Mouse (Mus musculus) layer of hippocampus, postnatal 14 days (tissue): ENCODE results near the gene Ccr10. TPM values are rescaled to one million over a fixed set of nuclear protein-coding genes. Genes with fewer than 3 reads are reported as not detected.

Experiments used
- DNase-seq, 2 experiments: peaks; one replicate each; pipeline ENCODE4 v3.0.0; 2021 to 2022; ENCODE audit warnings: low spot score in 2 of 2, mixed read lengths in 1 of 2
- total RNA-seq, 2 experiments: library from RNA; stranded (reverse); gene quantifications; 2 replicates each; pipeline ENCODE4 v1.2.3; 2021

Gene Ccr10
- total RNA-seq, 2 experiments from 2014 or later: 0.18 TPM; not detected in 1

DNA sequence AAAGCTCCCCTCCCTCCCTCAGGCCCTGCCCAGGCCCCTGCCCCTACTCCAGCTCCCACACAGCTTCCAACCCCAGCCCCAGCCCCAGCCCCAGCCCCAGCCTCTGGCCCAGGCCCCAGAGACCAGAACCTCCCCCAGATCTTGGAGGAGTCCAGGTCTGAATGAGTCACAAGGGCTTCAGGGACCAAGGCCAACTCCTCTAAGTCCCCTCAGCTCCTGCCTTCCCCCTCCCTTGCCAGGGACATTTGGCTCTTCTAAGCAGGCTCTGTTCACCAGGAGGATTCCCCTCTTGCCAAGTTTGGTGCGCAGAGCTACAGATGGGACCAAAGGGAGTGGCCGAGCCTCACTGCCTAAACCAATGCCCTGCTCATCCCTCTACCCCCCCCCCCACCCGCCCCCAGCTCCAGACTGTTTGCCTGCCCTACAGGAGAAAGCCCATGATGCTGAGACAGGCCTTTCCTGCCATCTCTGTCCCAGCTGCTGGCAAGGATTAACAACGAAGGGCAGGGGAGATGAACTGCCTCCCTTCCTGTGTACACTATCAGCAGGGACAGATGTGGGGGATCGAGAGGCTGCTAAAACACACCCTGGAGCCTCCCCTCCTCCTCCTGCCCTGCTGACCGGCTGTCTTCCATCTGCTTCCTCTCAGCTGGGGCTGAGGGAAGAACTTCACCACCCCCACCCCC lies 14.4 kb upstream of the Ccr10 start:
- peak; percentile 54 to 73 for DNase-seq

DNA sequence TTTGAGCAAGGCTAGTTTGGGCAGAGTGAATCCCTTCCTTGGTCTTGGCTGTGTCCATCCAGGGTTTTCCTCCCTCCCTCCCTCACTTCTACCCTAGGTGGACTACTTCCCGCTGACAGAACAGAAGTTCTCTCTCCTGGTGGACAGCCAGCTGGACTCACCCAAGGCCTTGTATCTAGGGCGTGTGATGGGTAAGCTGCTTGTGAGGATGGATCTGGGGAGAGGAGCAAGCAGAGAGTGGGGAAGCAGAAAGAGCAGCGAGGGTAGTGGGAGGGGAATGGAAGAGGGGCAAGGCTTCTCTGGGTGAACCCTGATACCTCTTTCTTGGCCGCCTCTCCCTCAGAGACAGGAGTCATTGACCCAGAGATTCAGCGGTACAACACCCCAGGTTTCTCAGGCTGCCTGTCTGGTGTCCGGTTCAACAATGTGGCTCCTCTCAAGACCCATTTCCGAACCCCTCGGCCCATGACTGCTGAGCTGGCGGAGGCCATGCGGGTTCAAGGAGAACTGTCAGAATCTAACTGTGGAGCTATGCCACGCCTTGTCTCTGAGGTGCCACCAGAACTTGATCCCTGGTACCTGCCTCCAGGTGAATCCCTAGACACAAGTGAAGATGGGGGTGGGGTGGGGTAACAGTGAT lies 13.0 kb upstream of the Ccr10 start:
- DNase-seq: no peak

DNA sequence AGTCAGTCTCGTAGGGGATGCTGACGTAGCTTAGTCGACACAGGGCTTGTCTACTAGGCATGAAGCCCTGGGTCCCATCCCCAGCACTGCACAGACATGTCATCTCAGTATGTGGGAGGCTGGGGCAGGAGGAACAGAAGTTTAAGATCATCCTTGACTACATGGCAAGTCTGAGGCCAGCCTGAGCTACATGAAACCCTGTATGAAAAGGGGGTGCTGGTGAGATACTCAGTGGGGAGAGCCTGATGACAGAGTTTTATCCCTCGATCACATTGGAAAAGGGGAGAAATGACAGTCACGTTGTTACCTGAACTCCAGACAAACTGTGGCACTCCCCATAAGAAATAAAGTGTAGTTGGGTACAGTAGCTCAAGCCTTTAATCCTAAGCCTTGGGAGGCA lies 12.3 kb upstream of the Ccr10 start:
- no peak for DNase-seq

DNA sequence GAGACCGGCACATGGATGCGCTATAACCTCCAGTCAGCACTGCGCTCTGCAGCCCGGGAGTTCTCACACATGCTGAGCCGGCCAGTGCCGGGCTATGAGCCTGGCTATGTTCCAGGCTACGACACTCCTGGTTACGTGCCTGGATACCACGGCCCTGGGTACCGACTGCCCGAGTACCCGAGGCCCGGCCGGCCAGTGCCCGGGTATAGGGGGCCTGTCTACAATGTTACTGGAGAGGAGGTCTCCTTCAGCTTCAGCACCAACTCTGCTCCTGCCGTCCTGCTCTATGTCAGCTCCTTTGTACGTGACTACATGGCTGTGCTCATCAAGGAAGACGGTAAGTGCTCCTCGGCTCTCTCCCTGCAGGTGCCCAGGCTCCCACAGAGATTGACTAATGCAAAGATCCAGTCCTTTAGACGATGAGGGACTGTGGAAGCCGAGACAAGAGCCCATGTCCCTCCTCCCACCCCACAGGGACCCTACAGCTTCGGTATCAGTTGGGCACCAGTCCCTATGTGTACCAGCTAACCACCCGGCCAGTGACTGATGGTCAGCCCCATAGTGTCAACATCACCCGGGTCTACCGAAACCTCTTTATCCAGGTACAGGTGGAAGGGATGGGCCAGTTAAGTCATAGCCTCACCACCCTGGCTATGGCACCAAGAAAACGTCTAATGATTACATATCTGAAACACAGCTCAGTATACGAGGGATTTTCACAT lies 11.4 kb upstream of the Ccr10 start:
- no peak for DNase-seq

DNA sequence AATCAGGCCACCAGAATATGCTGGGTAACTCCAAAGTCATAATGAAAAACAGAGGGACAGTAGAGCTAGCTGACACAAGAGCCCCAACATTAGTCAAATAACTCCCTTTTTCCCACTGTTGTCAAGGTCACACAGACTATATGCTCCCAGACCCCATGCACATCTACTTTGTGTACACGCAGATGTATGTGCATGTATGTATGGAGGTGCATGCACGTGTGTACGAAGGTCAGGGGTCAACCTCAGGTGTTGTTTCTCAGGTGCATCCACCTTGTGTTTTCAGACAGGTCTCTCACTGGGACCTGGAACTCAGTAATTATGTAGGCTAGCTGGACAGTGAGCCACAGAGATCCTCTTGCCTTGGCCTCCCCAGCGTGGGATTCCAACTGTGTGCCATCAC lies 10.2 kb upstream of the Ccr10 start:
- DNase-seq: no peak

DNA sequence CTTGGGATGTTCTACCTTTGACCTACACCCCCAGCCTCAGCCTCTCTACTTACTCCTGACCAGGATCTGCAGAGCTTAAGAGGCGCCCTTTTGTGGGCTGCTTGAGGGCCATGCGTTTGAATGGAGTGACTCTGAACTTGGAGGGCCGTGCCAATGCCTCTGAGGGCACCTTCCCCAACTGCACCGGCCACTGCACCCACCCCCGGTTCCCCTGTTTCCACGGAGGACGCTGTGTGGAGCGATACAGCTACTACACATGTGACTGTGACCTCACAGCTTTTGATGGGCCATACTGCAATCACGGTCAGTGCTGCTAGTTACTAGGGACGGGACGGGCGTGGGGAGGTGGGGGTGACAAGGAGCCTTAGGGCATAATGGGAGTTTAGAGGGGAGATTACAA lies 9.7 kb upstream of the Ccr10 start:
- no peak for DNase-seq

DNA sequence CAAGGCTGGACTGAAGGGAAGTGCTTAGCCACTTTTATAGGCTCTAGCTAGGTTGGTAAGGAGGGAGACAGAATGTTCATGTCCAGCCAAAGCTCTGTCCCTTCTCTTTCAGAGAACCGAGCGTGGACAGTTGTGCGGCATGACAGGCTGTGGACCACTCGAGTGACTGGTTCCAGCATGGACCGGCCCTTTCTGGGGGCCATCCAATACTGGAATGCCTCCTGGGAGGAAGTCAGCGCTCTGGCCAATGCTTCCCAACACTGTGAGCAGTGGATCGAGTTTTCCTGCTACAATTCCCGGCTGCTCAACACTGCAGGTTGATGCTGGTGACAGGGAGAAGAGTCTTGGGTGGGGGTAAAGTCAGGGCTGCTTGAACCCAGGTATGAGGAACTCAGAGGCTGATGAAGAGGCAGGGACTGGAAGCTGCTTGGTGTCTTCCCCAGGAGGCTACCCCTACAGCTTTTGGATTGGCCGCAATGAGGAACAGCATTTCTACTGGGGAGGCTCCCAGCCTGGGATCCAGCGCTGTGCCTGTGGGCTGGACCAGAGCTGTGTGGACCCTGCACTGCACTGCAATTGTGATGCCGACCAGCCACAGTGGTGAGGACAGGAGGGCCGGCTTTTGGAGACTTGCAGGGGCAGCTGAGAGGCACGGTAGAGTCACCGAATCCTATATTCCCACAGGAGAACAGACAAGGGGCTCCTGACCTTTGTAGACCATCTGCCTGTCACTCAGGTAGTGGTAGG lies 7.7 kb upstream of the Ccr10 start:
- DNase-seq: no peak

DNA sequence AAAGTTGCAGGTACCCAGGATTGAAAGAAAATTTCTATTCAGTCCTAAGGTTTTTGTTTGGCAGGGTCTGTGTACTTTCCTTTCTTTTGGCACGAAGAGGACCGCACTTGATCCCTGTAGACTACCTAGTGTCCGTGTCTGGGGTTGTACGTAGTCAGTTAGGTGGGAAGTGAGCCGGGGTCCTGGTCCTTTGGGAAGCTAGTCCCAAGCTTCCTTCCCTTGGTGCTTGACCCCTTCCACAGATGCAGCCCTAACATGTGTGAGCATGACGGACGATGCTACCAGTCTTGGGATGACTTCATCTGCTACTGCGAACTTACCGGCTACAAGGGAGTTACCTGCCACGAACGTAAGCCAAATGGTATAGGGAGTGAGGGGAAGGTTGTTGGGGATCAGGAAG lies 6.7 kb upstream of the Ccr10 start:
- DNase-seq: no peak

DNA sequence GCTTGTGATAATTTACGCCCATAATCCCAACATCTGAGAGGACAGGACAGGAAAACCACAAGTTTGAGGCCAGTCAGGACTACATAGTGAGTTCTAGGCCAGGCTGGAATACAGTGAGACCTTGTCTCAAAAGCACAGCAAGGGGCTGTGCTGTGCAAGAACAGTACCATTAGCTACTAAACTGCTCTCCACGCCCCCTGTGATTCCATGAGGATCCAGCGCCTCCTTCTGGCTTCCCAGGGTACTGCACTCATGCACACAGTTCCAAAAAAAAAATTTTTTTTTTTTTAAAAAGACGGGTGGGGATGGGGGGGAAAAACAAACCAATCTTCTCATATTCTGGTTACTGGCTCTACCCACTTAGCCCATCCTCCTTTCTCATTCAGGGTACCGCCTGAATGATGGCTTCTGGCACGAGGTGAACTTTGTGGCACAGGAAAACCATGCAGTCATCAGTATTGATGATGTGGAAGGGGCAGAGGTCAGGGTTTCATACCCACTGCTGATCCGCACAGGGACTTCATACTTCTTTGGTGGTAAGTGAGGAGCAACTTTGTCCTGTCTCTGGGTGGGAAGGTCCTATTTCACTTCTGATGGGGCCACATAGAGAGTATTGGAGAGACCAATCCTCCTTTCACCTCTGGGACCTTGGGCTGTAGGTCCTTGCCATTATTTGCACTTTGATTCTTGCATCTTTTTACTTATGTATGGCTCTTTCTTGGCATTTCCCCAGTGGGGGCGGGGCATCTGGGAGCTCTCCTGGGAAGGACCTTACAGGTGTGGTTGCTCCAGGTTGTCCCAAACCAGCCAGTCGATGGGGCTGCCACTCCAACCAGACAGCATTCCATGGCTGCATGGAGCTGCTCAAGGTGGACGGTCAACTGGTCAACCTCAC lies 5.8 kb upstream of the Ccr10 start:
- DNase-seq: peak; percentile 60 to 62

DNA sequence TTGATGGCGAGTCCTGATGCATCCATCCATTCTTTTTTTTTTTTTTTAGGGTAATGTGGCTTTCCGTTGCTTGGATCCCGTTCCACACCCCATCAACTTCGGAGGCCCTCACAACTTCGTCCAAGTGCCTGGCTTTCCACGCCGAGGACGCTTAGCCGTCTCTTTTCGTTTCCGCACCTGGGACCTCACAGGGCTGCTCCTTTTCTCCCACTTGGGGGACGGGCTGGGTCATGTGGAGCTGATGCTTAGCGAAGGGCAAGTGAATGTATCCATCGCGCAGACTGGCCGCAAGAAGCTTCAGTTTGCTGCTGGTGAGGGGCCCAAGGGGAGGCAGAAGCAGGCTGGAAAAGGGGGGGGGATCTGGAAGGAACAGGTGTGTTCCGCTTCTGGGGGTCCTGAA lies 5.0 kb upstream of the Ccr10 start:
- no peak for DNase-seq

DNA sequence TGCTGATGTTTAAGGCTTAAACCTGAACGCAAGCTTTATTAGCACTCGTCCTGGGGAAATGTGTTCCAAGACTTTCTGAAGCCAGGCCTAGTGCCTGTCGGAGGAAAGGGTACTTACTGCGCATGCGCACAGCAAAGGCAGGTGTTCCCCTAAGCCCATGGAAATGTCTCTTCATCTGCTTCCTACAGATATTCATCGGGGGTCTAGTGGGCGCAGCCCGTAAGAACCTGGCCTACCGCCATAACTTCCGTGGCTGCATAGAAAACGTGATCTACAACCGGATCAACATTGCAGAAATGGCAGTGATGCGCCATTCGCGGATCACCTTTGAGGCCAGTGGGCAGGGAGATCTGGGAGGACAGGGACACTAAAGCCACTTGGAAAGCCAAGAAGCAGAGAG lies 4.1 kb upstream of the Ccr10 start:
- DNase-seq: no peak

DNA sequence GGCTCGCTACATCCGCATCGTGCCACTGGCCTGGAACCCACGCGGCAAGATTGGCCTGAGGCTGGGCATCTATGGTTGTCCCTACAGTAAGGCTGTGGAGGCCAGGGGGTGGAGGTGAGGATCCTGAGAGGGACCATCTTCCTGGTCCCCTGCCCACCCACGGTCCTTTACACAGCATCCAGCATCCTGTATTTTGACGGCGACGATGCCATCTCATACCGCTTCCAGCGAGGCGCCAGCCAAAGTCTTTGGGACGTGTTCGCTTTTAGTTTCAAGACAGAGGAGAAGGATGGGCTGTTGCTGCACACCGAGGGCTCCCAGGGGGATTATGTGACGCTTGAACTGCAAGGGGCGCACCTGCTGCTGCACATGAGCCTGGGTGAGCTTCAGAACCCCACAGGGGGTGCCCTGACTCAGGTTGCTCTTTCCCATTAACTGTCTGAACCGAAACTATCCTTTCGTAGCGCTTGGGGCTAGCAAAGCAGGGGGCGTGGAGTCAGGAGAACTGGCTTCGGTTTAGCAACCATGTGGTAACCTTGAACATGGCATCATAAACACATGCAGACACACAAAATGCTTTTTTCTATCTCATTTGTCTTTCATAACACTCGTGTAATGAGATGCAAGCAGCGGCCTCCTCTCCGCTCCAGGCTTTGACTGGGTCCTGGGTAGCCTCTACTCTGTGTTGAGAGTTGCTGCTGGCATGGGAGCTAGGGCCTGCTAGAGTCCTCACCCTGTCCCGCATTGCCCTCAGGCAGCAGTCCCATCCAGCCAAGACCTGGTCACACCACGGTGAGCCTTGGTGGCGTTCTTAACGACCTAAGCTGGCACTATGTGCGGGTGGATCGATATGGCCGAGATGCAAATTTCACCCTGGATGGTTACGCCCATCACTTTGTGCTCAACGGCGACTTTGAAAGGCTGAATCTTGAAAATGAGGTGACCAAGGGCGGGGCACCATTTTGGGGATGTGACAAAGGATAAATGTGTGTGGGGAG lies 3.1 kb upstream of the Ccr10 start:
- DNase-seq: no peak

DNA sequence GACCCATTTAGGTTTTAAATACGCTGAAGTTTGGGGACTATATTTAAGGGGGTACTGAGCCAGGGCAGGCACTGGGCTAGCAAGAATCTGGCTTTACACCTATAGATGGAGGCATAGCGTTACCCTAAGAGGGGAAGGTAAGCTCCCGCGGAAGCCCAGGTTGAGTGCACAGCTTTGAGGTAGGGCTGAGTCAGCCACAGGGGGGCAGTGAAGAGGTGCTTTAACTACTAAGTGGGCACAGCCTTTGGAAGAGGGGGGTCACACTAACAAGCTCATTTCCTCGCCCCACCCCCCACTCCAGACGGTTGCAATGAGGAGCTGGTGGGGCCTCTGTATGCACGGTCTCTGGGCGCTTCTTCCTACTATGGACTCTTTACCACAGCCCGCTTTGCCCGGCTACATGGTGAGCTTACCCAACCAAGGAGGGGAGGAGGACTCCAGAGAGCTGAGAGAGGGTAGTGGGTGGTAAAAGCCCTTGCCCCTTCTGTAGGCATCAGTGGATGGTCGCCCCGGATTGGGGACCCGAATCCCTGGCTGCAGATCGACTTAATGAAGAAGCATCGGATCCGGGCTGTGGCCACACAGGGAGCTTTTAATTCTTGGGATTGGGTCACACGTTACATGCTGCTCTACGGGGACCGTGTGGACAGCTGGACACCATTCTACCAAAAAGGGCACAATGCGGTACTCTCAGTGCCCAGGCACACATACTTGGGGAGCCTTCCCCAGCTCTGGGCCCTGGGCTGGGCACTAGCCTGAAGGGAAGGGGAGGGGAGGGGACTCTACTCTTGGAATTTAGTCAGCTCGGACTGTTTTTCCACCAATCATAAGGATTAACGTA lies 1.9 kb upstream of the Ccr10 start:
- DNase-seq: peak; percentile 72 to 73

DNA sequence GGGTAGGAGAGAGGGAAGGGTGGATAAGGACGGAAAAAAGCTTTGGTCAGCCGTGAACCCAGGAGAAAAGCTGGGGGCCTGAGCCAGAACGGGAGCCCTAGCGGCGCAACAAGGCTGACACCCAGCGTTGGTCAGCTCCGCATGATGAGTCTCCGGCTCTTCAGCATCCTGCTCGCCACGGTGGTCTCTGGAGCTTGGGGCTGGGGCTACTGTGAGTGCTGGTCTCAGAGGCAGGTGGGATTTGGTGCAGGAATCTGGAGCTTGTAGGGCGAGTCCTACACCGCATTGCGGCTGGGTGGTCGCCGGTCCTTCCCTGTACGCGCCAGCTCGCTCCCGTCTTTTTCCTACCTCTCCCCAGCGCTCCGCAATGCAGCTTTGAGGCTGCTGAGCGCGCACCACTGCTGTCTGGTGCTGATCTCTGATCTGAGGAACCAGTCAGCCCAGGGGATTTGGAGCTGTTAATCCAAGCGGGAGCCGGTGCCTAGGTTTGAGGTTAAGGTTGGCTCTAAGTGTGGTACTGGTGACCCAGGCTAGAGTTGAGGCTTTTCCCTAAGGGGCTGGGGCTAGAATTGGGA lies 961 bp upstream of the Ccr10 start:
- DNase-seq: no peak

DNA sequence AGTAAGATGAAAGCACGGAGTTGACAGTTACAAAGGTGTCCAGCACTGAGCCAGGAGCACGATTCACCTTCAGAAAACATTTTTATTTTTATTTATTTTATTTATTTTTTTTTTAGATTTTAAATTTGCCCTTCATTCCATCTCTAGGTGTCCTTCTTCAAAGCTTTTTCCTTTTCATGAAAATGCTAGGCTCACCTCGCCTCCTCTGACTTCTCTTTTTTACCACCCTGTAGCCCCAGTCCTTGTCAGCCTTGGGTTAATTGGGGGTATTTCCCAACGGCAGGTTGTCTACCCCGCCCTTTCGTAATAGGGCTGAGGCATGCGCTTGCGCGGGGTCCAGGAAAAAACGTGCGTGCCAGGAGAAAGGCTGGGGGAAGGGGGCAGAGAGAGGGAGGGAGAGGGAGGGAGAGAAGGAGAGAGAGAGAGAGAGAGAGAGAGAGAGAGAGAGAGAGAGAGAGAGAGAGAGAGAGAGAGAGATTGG lies 433 bp upstream of the Ccr10 start:
- DNase-seq: peak in 1 of 2 experiments; percentile 64

DNA sequence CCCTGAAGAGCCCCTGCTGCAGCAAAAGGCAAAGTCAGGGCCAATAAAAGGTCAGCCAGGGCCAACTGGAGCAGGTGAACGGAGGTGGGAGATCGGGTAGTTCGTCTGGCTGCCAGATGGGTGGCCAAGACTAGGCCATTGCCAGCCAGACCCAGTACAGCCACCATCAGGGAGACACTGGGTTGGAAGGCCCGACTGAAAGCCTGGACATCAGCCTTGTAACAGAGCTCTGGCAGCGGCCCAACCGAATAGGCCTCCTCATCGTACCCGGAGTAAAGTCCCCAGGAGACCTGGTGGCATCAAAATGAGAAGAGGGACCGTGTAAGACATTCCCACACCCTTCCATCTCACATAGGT lies 876 bp downstream of the Ccr10 start:
- no peak for DNase-seq

DNA sequence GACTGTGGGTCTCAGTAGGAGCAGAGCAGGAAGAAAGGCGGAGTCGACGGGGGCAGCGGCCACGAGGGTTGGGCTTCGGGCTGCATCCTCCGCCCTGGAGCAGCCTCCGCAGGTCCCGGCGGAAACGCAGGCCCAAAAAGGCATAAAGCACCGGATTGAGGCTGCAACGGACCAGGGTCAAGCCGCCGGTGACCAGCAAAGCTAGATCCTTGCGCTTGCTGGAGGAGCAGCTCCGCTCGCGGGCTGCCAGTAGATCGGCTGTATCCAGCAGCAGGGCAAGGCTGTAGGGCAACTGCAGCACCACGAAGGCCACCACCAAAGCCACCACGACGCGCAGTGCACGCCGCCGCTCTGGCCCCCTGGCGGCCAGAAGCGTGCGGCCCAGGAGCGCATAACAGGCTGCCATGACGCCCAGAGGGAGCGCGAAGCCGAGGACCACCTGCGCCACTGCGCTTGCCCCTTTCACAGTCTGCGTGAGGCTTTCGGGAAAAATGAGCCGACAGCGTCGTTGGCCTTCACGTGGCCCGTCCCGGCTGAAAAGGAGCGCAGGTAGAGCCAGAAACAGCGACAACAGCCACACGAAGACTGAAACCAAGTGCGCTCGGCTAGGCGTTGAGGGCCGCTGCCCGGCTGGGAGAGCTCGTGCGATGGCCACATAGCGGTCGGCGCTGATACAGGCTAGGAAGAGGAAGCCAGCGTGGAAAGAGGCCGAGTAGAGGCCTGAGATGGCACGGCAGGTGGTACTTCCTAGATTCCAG lies 1.4 kb downstream of the Ccr10 start:
- peak; percentile 67 to 75 for DNase-seq
